Mouse (Mus musculus): ENCODE data around the gene Olfr1269.

The Olfr1269 gene

DNA sequence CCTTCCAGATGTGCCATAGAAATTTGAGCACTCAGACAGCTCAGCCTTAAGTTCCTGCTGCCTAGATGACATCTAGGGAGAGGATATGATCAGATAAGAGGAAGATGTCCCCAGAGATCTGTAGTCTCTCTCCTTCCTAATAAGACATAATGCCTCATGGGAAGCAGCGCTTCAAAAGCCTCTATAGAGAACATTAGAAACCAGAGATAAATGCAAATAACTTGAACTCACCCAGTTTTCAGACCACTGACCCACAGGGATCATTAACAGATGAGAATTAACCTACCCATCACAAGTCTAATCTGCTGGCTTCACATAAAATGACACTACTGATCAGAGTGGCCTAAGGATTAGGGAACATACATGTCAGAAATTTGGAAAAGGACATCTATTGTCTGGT, at the start of gene Olfr1269:
Gene Olfr1269 (minus strand): TSS at position 101 of the 400 bp plus-strand sequence.
- no peak for DNase-seq

DNA sequence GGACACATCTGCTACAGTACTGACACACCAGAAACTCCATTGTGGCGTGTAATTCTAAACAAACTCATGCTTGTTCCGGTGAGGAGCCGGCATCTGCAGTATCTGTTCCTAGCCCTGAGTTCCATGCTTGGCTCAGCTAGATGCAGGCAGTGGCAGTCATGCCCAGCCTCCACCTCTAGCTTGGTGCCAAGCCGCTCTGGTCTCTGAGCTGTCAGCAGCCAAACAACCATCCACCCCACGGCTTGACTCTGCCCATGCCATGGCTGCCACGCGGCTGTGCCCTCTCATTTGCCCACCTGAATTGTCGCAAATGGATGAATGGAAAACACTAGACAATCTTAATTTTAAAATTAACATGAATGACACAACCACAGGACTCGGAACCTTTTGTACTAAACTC, 32.7 kb upstream of the Olfr1269 start:
- no peak for DNase-seq

DNA sequence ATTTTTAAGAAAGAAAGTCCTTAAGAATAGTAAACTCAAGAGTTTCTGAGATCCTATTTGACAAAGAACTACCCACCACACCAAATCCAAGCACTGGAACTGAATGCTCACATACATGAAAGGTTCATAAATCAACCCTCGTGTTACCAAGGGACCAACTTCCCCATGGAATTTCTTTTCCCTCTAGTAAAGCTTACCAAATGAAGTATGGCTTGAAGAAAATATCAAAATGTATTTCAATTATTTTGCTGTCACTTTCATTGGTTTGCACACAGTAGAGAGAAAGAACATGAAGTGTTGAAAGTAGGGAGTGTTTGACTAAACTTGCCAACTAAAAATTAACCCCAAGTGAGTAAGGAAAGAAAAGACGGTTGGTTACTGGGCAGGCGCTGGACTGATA, 31.8 kb upstream of the Olfr1269 start, which contains the start of gene Olfr1270:
Gene Olfr1270 (minus strand): TSS at position 101 of the 400 bp plus-strand sequence.
- DNase-seq = no peak

DNA sequence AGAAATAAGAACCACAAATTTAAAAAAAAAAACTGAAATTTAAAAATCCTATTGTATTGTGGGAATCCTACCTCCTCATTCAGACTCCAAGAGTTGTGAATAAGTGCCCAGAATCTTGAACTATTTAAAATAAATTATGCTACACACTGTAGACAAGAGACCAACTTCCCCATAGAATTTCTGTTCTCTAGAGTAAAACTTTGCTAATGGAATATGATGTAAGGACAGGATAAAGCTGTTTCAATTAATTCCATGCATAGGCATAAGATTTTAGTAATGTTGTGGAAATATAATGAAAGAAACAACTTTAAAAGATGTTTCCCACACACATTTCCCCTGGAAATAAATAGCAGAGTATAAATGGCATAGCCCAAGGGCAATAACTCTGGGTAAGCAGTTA, 21.0 kb upstream of the Olfr1269 start, which contains the start of gene Olfr32:
Gene Olfr32 (minus strand): TSS at position 101 of the 400 bp plus-strand sequence.
- no peak for DNase-seq

DNA sequence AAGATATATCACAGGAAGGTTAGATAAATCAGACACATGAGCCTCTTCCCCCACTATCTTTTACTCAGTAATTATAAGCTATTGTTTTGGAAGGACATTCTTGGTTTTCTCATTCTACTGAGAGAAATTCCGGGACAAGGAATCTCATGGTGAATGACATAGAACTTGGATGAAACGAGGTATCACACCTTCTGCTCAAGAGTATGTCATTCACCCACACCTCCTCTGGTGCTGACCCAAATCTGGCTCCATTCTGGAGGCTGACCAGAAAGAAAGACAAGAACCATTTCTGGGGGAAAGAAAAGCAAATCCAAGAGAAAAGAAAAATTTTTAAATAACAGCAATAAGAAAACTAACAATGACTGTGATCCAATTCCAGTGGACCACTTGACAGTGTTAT, 51.1 kb downstream of the Olfr1269 start:
- no peak for DNase-seq

All from cerebellum, adult 8-10 months (tissue).